Mouse (Mus musculus) heart, embryonic 14.5 days (tissue): Measurements from ENCODE around the gene Ppard. TPM values are rescaled to one million over a fixed set of nuclear protein-coding genes. Genes with fewer than 3 reads are reported as not detected.

Experiments
- ATAC-seq: fragments of 200-750 bp; cut with Nextera tagmentation; 2 replicates; pipeline ENCODE4 v1.8.0; 2017; ENCODE audit warnings: low read depth, moderate TSS enrichment; ENCODE audit not compliant: insufficient number of reproducible peaks, insufficient read depth, low FRiP score
- H3K27ac ChIP-seq, 2 experiments: fragments of 200-500 bp in 1 of 2; fragments of 300-500 bp in 1 of 2; sonication (generic) in 1 of 2; replicated peaks in 1 of 2; 2 replicates each; pipeline ENCODE4 v1.5.1; 2012 to 2014; ENCODE audit warnings: low read depth in 2 of 2, low read length in 2 of 2, control low read depth in 1 of 2, mild to moderate bottlenecking in 1 of 2, mixed read lengths in 1 of 2; ENCODE audit not compliant: control insufficient read depth in 1 of 2, insufficient read depth in 1 of 2
- H3K27me3 ChIP-seq: fragments of 300-500 bp; sonication (generic); 2 replicates; pipeline ENCODE4 v1.6.1; 2014; ENCODE audit warnings: mild to moderate bottlenecking, low read length, control low read depth; ENCODE audit not compliant: control insufficient read depth, insufficient read depth
- H3K36me3 ChIP-seq: fragments of 300-500 bp; sonication (generic); 2 replicates; pipeline ENCODE4 v1.6.1; 2014; ENCODE audit warnings: mild to moderate bottlenecking, control low read depth, low read length, mixed read lengths; ENCODE audit not compliant: control insufficient read depth, insufficient read depth
- H3K4me1 ChIP-seq, 2 experiments: fragments of 200-500 bp in 1 of 2; fragments of 300-500 bp in 1 of 2; sonication (generic) in 1 of 2; 2 replicates each; pipeline ENCODE4 v1.6.1; 2012 to 2014; ENCODE audit warnings: low read length in 2 of 2, control low read depth in 1 of 2, mixed read lengths in 1 of 2; ENCODE audit not compliant: control insufficient read depth in 2 of 2, insufficient read depth in 2 of 2
- H3K4me2 ChIP-seq: fragments of 300-500 bp; sonication (generic); 2 replicates; pipeline ENCODE4 v1.6.1; 2014; ENCODE audit warnings: mild to moderate bottlenecking, low read length
- H3K4me3 ChIP-seq, 2 experiments: fragments of 200-500 bp in 1 of 2; fragments of 300-500 bp in 1 of 2; sonication (generic) in 1 of 2; 2 replicates each; pipeline ENCODE4 v1.5.1; 2012 to 2014; ENCODE audit warnings: low read length in 2 of 2, mild to moderate bottlenecking in 2 of 2, control low read depth in 1 of 2, low read depth in 1 of 2, moderate library complexity in 1 of 2; ENCODE audit not compliant: control insufficient read depth in 1 of 2, insufficient read depth in 1 of 2
- H3K9ac ChIP-seq: fragments of 300-500 bp; sonication (generic); 2 replicates; pipeline ENCODE4 v1.6.1; 2014; ENCODE audit warnings: mild to moderate bottlenecking, low read length
- H3K9me3 ChIP-seq: fragments of 300-500 bp; sonication (generic); 2 replicates; pipeline ENCODE4 v1.6.1; 2016; ENCODE audit warnings: low read length, control low read depth; ENCODE audit not compliant: control insufficient read depth
- WGBS: fragments of 180-500 bp; shearing (Covaris S2); extraction: QIAGEN DNeasy Blood & Tissue Kit; methylation state at CpG from one replicate; pipeline ENCODE4 v1.1.7; 2014; 5-methylcytosine and 5-hydroxymethylcytosine counted together
- polyA plus RNA-seq: library from polyadenylated mRNA; unstranded; fragments of >200 nt; fragmentation: Nextera tagmentation; extraction: Ambion mirVana; gene quantifications from 2 replicates; pipeline ENCODE4 v1.2.1, GENCODE M21; 2014

Gene Ppard
- polyA plus RNA-seq, 1 experiment from 2014 or later: 2.2 TPM

- H3K9ac ChIP-seq: no peak overlapping the region
- ATAC-seq: no peak
- WGBS: 83% methylated on average over 14 of the region's 14 CpGs
- H3K27me3 ChIP-seq: no peaks in the 10 kb centered on the region
- H3K27ac ChIP-seq: no peak overlapping the region
- H3K4me1 ChIP-seq: peaks cover 4 to 5% of the 10 kb centered on the region in 2 experiments
- no peak overlapping the region for H3K4me2 ChIP-seq
- no peaks in the 10 kb centered on the region for H3K9me3 ChIP-seq
- H3K36me3 ChIP-seq: peaks cover 74% of the 10 kb centered on the region
- no peak overlapping the region for H3K4me3 ChIP-seq
Measured at GRCm38 (mm10) chr17:28201982-28202381, 30.5 kb upstream of the Ppard start.

GRCm38 (mm10) chr17:28204052-28204720, 28.3 kb upstream of the Ppard start:
- Histone ChIP-seq H3K27me3 (no peaks in the 10 kb centered on the region), H3K4me2 (no peak overlapping the region), H3K9me3 (no peaks in the 10 kb centered on the region), H3K4me3 (no peak overlapping the region), H3K27ac (no peak overlapping the region), H3K36me3 (peaks cover 56% of the 10 kb centered on the region), H3K9ac (no peak overlapping the region), H3K4me1 (peaks cover 12 to 16% of the 10 kb centered on the region in 2 experiments)
- ATAC-seq: no peak
- 40% methylated on average over 14 of the region's 14 CpGs for WGBS

- H3K36me3 ChIP-seq: peaks cover 44% of the 10 kb centered on the region
- H3K27ac ChIP-seq: no peak overlapping the region
- no peaks in the 10 kb centered on the region for H3K27me3 ChIP-seq
- H3K4me3 ChIP-seq: no peak overlapping the region
- peaks cover 12 to 16% of the 10 kb centered on the region in 2 experiments for H3K4me1 ChIP-seq
- H3K9me3 ChIP-seq: no peaks in the 10 kb centered on the region
- no peak overlapping the region for H3K9ac ChIP-seq
- ATAC-seq: no peak
- 91% methylated on average over 8 of the region's 8 CpGs for WGBS
- no peak overlapping the region for H3K4me2 ChIP-seq
Measured at GRCm38 (mm10) chr17:28205443-28205842, 27.1 kb upstream of the Ppard start.

- Histone ChIP-seq H3K27me3 (no peaks in the 10 kb centered on the region), H3K36me3 (peaks cover 27% of the 10 kb centered on the region), H3K9ac (peak overlapping the region; percentile 72; the same call in 1 of the 2 replicates), H3K4me3 (no peak overlapping the region), H3K9me3 (no peaks in the 10 kb centered on the region), H3K4me1 (peaks cover 12 to 16% of the 10 kb centered on the region in 2 experiments), H3K4me2 (no peak overlapping the region), H3K27ac (peak overlapping the region; percentile 47 to 51)
- 59% methylated on average over 8 of the region's 8 CpGs for WGBS
- 0 out of 2 replicates have a peak, but pooled peaks have one; percentile 3 for ATAC-seq
Measured at GRCm38 (mm10) chr17:28207092-28207491, 25.4 kb upstream of the Ppard start.

DNA sequence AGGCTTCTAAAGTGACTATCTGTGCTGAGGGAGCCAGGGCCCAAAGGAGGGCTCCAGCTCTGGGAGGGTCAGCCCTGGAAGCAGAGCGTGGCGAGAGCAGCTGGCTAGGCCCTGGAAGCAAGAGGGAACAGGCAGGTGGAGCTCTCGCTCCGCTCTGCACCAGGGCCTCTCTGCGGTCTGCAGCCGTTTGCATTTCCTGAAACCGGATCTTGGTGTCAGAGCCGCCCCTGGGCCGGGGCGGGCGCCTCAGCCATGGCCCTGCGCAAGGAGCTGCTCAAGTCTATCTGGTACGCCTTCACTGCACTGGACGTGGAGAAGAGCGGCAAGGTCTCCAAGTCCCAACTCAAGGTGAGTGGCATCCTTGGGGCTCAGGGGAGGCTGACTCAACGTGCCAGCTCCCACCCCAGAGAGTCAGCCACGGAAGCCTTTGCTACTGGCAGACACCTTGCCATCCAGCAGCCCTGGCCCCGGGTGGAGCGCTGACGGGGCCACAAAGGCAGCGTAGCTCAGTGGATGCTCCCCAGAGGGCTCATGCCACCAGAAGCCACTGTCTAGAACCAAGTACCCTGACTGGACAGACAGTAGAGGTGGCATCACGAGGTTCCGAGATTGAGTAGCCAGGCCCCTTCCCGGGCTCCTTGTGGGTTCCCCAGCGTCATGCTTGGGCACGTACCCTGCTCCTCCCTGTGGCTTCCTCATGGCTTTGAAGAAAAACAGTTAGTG, 24.7 kb upstream of the Ppard start, which contains the start of gene Def6:
Gene Def6, plus strand, starts transcription at position 188 of the 723 bp plus-strand sequence.
- Histone ChIP-seq H3K27me3 (no peaks in the 10 kb centered on the region), H3K9ac (peak within 1 kb of the TSS; percentile 72), H3K36me3 (peaks cover 21% of the 10 kb centered on the region), H3K4me1 (peaks cover 12 to 16% of the 10 kb centered on the region in 2 experiments), H3K9me3 (no peaks in the 10 kb centered on the region), H3K4me2 (peak within 1 kb of the TSS; percentile 69), H3K4me3 (peak within 1 kb of the TSS; percentile 17 to 33), H3K27ac (peak within 1 kb of the TSS; percentile 47 to 51)
- ATAC-seq: peak; percentile 75
- 18% methylated on average over 26 of the region's 26 CpGs for WGBS

DNA sequence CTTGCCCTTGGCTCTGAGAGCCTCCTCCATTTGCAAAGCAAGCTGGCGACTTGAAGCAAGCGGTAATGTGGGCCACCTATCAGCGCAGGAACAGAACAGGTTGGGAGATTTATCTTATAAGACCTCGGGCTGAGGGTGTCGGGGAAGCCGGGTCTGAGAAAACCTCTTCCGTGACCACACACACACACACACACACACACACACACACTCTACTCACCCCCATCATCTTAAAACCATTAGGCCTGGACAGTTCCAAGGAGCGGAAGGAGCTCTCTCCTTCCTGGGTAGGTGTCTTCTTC, 24.2 kb upstream of the Ppard start:
- H3K9me3 ChIP-seq: no peaks in the 10 kb centered on the region
- no peaks in the 10 kb centered on the region for H3K27me3 ChIP-seq
- H3K27ac ChIP-seq: no peak overlapping the region
- peaks cover 16% of the 10 kb centered on the region for H3K36me3 ChIP-seq
- H3K4me3 ChIP-seq: peak overlapping the region in 1 of 2 experiments; percentile 33; a peak in 2 of 4 replicates
- WGBS: 80% methylated on average over 8 of the region's 8 CpGs
- H3K9ac ChIP-seq: peak overlapping the region; percentile 72
- H3K4me2 ChIP-seq: peak overlapping the region; percentile 69
- peaks cover 12 to 16% of the 10 kb centered on the region in 2 experiments for H3K4me1 ChIP-seq
- ATAC-seq: no peak

DNA sequence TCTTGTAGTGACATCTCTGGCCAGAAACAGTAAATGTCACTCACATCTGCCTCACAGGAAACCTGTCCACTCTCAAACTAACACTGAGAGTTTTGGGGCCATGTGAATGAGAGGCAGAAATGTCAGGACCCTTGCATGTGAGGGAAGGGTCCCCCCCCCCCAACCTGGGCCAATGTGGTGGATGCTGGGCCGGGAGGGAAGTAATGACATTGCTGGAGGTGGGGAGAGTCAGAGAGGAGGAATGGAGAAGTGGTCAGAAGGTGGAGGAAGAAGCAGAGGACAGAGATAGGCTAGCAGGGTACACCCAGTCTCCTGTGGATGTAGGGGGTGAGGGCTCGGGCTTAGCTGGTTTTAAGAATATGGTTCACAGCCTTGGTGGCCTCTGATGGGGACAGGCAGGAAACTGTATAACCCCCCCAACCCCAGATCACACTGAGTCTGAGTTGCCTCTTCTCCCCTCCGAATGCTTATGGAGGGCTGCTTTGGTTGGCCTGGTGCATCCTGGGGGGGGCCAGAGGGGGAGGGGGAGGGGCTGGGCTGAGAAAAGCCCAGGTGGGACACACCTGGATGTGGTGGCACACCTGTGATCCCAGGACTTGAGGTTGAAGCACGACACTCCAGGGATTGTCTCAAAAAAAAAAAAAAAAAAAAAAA, 22.9 kb upstream of the Ppard start:
- no peak overlapping the region for H3K4me2 ChIP-seq
- 57% methylated on average over 3 of the region's 4 CpGs for WGBS

More for the DNA sequence above, 22.9 kb upstream of the Ppard start:
- Histone ChIP-seq H3K27ac (no peak overlapping the region), H3K27me3 (no peaks in the 10 kb centered on the region), H3K9ac (no peak overlapping the region), H3K4me1 (peaks cover 12 to 16% of the 10 kb centered on the region in 2 experiments), H3K36me3 (peaks cover 6% of the 10 kb centered on the region), H3K9me3 (no peaks in the 10 kb centered on the region), H3K4me3 (no peak overlapping the region)
- ATAC-seq: no peak
